ENCODE assay signal across 17 mouse cellular contexts in genomic region chr1:194320320-194321036, GRCm38 (mm10).
"Had no signal": no experiment of that assay in that cellular context is flagged by ENCODE, and none has a peak within 500 bp of the region (broad histone marks: within the 10 kb centered on the region; RNA-seq: fewer than 3 reads in every experiment).

No protein-coding gene starts in this region.

- H3K27me3 ChIP-seq: limb, embryonic 13.5 days; liver, embryonic 12.5 days; liver, embryonic 15.5 days had no signal

- H3K4me3 ChIP-seq: layer of hippocampus, adult 2 months; limb, embryonic 10.5 days; limb, embryonic 13.5 days; liver, embryonic 12.5 days; liver, embryonic 15.5 days; myocyte had no signal

- H3K4me2 ChIP-seq: limb, embryonic 13.5 days; liver, embryonic 12.5 days; liver, embryonic 15.5 days had no signal

- H3K9ac ChIP-seq: limb, embryonic 13.5 days; liver, embryonic 12.5 days; liver, embryonic 15.5 days had no signal

- DNase-seq: kidney, adult 2 months; kidney, postnatal 25 days; layer of hippocampus, adult 9-11 months; liver; lung, adult 2 months; lung, postnatal 14 days; lung, postnatal 4 days; thymus, adult 18-20 months; thymus, postnatal 36 days had no signal

- H3K27ac ChIP-seq: kidney, postnatal 0 days; layer of hippocampus, adult 2 months; limb, embryonic 10.5 days; limb, embryonic 13.5 days; liver, embryonic 12.5 days; liver, embryonic 15.5 days had no signal

- H3K36me3 ChIP-seq: limb, embryonic 10.5 days; limb, embryonic 13.5 days; liver, embryonic 12.5 days; liver, embryonic 15.5 days had no signal

- ATAC-seq: intestine, postnatal 0 days; liver, embryonic 12.5 days had no signal

- H3K4me1 ChIP-seq: limb, embryonic 10.5 days; limb, embryonic 13.5 days; liver, embryonic 12.5 days; liver, embryonic 15.5 days had no signal

- H3K9me3 ChIP-seq: limb, embryonic 10.5 days; limb, embryonic 13.5 days; liver, embryonic 12.5 days; liver, embryonic 15.5 days had no signal
